Mouse (Mus musculus) limb, embryonic 15.5 days (tissue): ENCODE data around the gene Pcsk4. TPM values are rescaled to one million over a fixed set of nuclear protein-coding genes. Genes with fewer than 3 reads are reported as not detected.
"Not testable (repeated sequence)": the region's sequence is repeated elsewhere in the genome, so short reads cannot be mapped to it uniquely, and the experiment has no call there.

Source experiments
- ATAC-seq: fragments of 200-750 bp; cut with Nextera tagmentation; 2 replicates; pipeline ENCODE4 v1.8.0; 2017; ENCODE audit warnings: low read depth, moderate TSS enrichment; ENCODE audit not compliant: insufficient number of reproducible peaks, low FRiP score, low TSS enrichment
- H3K27ac ChIP-seq: fragments of 300-500 bp; sonication (generic); 2 replicates; pipeline ENCODE4 v1.5.1; 2015; ENCODE audit warnings: moderate library complexity, mild to moderate bottlenecking, inconsistent platforms
- H3K27me3 ChIP-seq: fragments of 300-500 bp; sonication (generic); 2 replicates; pipeline ENCODE4 v1.6.1; 2015; ENCODE audit warnings: inconsistent platforms
- H3K36me3 ChIP-seq: fragments of 300-500 bp; sonication (generic); 2 replicates; pipeline ENCODE4 v1.6.1; 2015; ENCODE audit warnings: inconsistent platforms
- H3K4me1 ChIP-seq: fragments of 300-500 bp; sonication (generic); 2 replicates; pipeline ENCODE4 v1.6.1; 2015; ENCODE audit warnings: inconsistent platforms
- H3K4me2 ChIP-seq: fragments of 300-500 bp; sonication (generic); 2 replicates; pipeline ENCODE4 v1.6.1; 2015; ENCODE audit warnings: mild to moderate bottlenecking, inconsistent platforms
- H3K4me3 ChIP-seq: fragments of 300-500 bp; sonication (generic); 2 replicates; pipeline ENCODE4 v1.5.1; 2015; ENCODE audit warnings: mild to moderate bottlenecking, inconsistent platforms
- H3K9ac ChIP-seq: fragments of 300-500 bp; sonication (generic); 2 replicates; pipeline ENCODE4 v1.6.1; 2015; ENCODE audit warnings: inconsistent platforms
- H3K9me3 ChIP-seq: fragments of 300-500 bp; sonication (generic); 2 replicates; pipeline ENCODE4 v1.6.1; 2016; ENCODE audit warnings: inconsistent platforms
- WGBS: fragments of 180-500 bp; shearing (Covaris S2); methylation state at CpG from one replicate; pipeline ENCODE4 v1.1.7; 2015; 5-methylcytosine and 5-hydroxymethylcytosine counted together
- polyA plus RNA-seq: library from polyadenylated mRNA; unstranded; fragments of >200 nt; fragmentation: Nextera tagmentation; extraction: Ambion mirVana; gene quantifications from 2 replicates; pipeline ENCODE4 v1.2.1, GENCODE M21; 2015

Pcsk4 gene
- polyA plus RNA-seq, 1 experiment from 2014 or later, result 5.0 TPM

- Histone ChIP-seq H3K4me1 (peaks cover 55% of the 10 kb centered on the region), H3K27ac (no peak overlapping the region), H3K9ac (0 out of 2 replicates have a peak overlapping the region, but pooled peaks have one; percentile 28), H3K4me2 (peak overlapping the region; percentile 52), H3K9me3 (no peaks in the 10 kb centered on the region), H3K27me3 (peaks cover 97% of the 10 kb centered on the region), H3K4me3 (peak overlapping the region; percentile 38), H3K36me3 (no peaks in the 10 kb centered on the region)
- no peak for ATAC-seq
- WGBS, result 11% methylated on average over 17 of the region's 17 CpGs
Observed at GRCm38 (mm10) chr10:80347514-80347967, 18.2 kb upstream of the Pcsk4 start.

- not testable (repeated sequence) for H3K9me3 ChIP-seq, H3K4me3 ChIP-seq, H3K36me3 ChIP-seq, H3K27ac ChIP-seq, H3K4me2 ChIP-seq, ATAC-seq, H3K9ac ChIP-seq
- Histone ChIP-seq H3K27me3 (peaks cover 97% of the 10 kb centered on the region), H3K4me1 (peaks cover 71% of the 10 kb centered on the region)
- 83% methylated on average over 6 of the region's 6 CpGs for WGBS
Observed at GRCm38 (mm10) chr10:80345929-80346328, 16.6 kb upstream of the Pcsk4 start.

- Histone ChIP-seq H3K36me3 (no peaks in the 10 kb centered on the region), H3K4me3 (peak overlapping the region; percentile 16), H3K4me1 (peaks cover 75% of the 10 kb centered on the region), H3K9ac (no peak overlapping the region), H3K27me3 (peaks cover 97% of the 10 kb centered on the region), H3K9me3 (no peaks in the 10 kb centered on the region), H3K4me2 (peak overlapping the region; percentile 31), H3K27ac (no peak overlapping the region)
- WGBS, result 2% methylated on average over 16 of the region's 16 CpGs
- ATAC-seq, result no peak
Observed at GRCm38 (mm10) chr10:80345122-80345521, 15.8 kb upstream of the Pcsk4 start.

GRCm38 (mm10) chr10:80344131-80344661, 14.9 kb upstream of the Pcsk4 start:
- peak overlapping the region; percentile 31; the same call in 1 of the 2 replicates for H3K4me2 ChIP-seq

GRCm38 (mm10) chr10:80343425-80343895, 14.2 kb upstream of the Pcsk4 start:
- Histone ChIP-seq H3K9ac (no peak overlapping the region), H3K9me3 (no peaks in the 10 kb centered on the region), H3K27me3 (peaks cover 81% of the 10 kb centered on the region), H3K36me3 (no peaks in the 10 kb centered on the region), H3K4me1 (peaks cover 71% of the 10 kb centered on the region), H3K4me3 (peak overlapping the region; percentile 33), H3K4me2 (peak overlapping the region; percentile 55), H3K27ac (no peak overlapping the region; the same call in 1 of the 2 replicates)
- ATAC-seq, result no peak
- 25% methylated on average over 13 of the region's 13 CpGs for WGBS

More at GRCm38 (mm10) chr10:80344131-80344661, 14.9 kb upstream of the Pcsk4 start:
- Histone ChIP-seq H3K9ac (no peak overlapping the region), H3K9me3 (no peaks in the 10 kb centered on the region), H3K27me3 (peaks cover 88% of the 10 kb centered on the region), H3K27ac (0 out of 2 replicates have a peak overlapping the region, but pooled peaks have one; percentile 22), H3K4me1 (peaks cover 79% of the 10 kb centered on the region), H3K4me3 (no peak overlapping the region), H3K36me3 (no peaks in the 10 kb centered on the region)
- ATAC-seq, result no peak
- 41% methylated on average over 9 of the region's 9 CpGs for WGBS

- H3K9ac ChIP-seq, result no peak overlapping the region
- peaks cover 66% of the 10 kb centered on the region for H3K4me1 ChIP-seq
- H3K27ac ChIP-seq, result no peak overlapping the region; the same call in 1 of the 2 replicates
- no peaks in the 10 kb centered on the region for H3K36me3 ChIP-seq
- no peaks in the 10 kb centered on the region for H3K9me3 ChIP-seq
- ATAC-seq, result peak; percentile 66
- WGBS, result under 1% methylated on average over 33 of the region's 33 CpGs
- peak overlapping the region; percentile 55 for H3K4me2 ChIP-seq
- peaks cover 77% of the 10 kb centered on the region for H3K27me3 ChIP-seq
- H3K4me3 ChIP-seq, result peak overlapping the region; percentile 33
Observed at GRCm38 (mm10) chr10:80342749-80343424, 13.6 kb upstream of the Pcsk4 start.

- ATAC-seq, result no peak
- Histone ChIP-seq H3K4me1 (peaks cover 60% of the 10 kb centered on the region), H3K9me3 (no peaks in the 10 kb centered on the region), H3K4me2 (peak overlapping the region; percentile 55), H3K4me3 (peak overlapping the region; percentile 33), H3K27ac (no peak overlapping the region), H3K27me3 (peaks cover 73% of the 10 kb centered on the region), H3K36me3 (no peaks in the 10 kb centered on the region), H3K9ac (no peak overlapping the region)
- 3% methylated on average over 26 of the region's 26 CpGs for WGBS
Observed at GRCm38 (mm10) chr10:80342305-80342748, 13.0 kb upstream of the Pcsk4 start.

- H3K4me3 ChIP-seq, result peak overlapping the region; percentile 33
- 4% methylated on average over 47 of the region's 47 CpGs for WGBS
- no peak overlapping the region for H3K27ac ChIP-seq
- H3K9me3 ChIP-seq, result no peaks in the 10 kb centered on the region
- no peak for ATAC-seq
- no peaks in the 10 kb centered on the region for H3K36me3 ChIP-seq
- H3K4me1 ChIP-seq, result peaks cover 58% of the 10 kb centered on the region
- peak overlapping the region; percentile 55 for H3K4me2 ChIP-seq
- H3K9ac ChIP-seq, result no peak overlapping the region
- H3K27me3 ChIP-seq, result peaks cover 69% of the 10 kb centered on the region
Observed at GRCm38 (mm10) chr10:80341491-80342304, 12.4 kb upstream of the Pcsk4 start.

- Histone ChIP-seq H3K4me2 (no peak overlapping the region), H3K9ac (no peak overlapping the region), H3K4me3 (no peak overlapping the region), H3K36me3 (no peaks in the 10 kb centered on the region), H3K27ac (no peak overlapping the region), H3K9me3 (no peaks in the 10 kb centered on the region), H3K4me1 (peaks cover 61% of the 10 kb centered on the region), H3K27me3 (peaks cover 63% of the 10 kb centered on the region)
- no peak for ATAC-seq
- 19% methylated on average over 21 of the region's 21 CpGs for WGBS
Observed at GRCm38 (mm10) chr10:80341026-80341425, 11.7 kb upstream of the Pcsk4 start.

GRCm38 (mm10) chr10:80339941-80340750, 10.8 kb upstream of the Pcsk4 start:
- Histone ChIP-seq H3K4me2 (peak overlapping the region; percentile 34), H3K27me3 (peaks cover 54% of the 10 kb centered on the region)
- ATAC-seq, result 0 out of 2 replicates have a peak, but pooled peaks have one; percentile 8

GRCm38 (mm10) chr10:80336263-80336662, 7.0 kb upstream of the Pcsk4 start:
- H3K27me3 ChIP-seq, result peaks cover 34% of the 10 kb centered on the region
- no peak overlapping the region for H3K4me3 ChIP-seq
- H3K4me2 ChIP-seq, result no peak overlapping the region
- no peak overlapping the region for H3K27ac ChIP-seq
- no peaks in the 10 kb centered on the region for H3K36me3 ChIP-seq
- no peaks in the 10 kb centered on the region for H3K9me3 ChIP-seq
- 70% methylated on average over 12 of the region's 12 CpGs for WGBS
- no peak for ATAC-seq
- H3K4me1 ChIP-seq, result peaks cover 24% of the 10 kb centered on the region
- no peak overlapping the region for H3K9ac ChIP-seq

More at GRCm38 (mm10) chr10:80339941-80340750, 10.8 kb upstream of the Pcsk4 start:
- WGBS, result 20% methylated on average over 19 of the region's 19 CpGs
- H3K4me3 ChIP-seq, result no peak overlapping the region
- no peaks in the 10 kb centered on the region for H3K9me3 ChIP-seq
- H3K9ac ChIP-seq, result no peak overlapping the region
- no peak overlapping the region for H3K27ac ChIP-seq
- peaks cover 58% of the 10 kb centered on the region for H3K4me1 ChIP-seq
- no peaks in the 10 kb centered on the region for H3K36me3 ChIP-seq
